In the genomic region with DNA sequence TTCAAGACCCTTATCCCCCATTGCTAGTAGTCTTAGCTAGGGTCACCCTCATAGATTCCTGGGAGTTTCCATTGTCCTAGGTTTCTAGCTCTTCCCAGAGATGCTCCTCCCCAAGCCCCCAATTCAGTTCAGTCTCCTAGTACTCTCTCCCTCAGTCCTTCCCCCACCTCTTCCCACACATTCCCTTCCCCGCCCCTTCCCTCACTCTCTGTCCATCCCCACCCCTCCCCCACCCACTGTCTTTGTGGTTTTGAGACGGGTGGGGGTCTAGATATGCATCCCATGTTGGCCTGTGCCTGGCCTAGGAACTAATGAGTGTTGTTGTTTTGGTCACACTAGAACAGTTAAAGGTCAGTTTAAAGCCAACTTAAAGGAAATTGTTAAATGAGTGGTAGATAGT, we compare ENCODE assay signal across 21 mouse cellular contexts.
A peak's percentile ranks its signal among the peaks of the same experiment; 100 is the strongest.
DNase-seq lines count a peak whose midpoint lies in the region; ATAC-seq and TF ChIP-seq lines count a peak whose summit lies in the region.
"Had no signal": no experiment of that assay in that cellular context is flagged by ENCODE, and none has a peak within 500 bp of the region (broad histone marks: within the 10 kb centered on the region; RNA-seq: fewer than 3 reads in every experiment).

No protein-coding gene starts in this region.

- H3K4me1 ChIP-seq in intestine, embryonic 16.5 days (ENCODE audit: control insufficient read depth, insufficient read depth, low read length): peaks cover 22% of the 10 kb centered on the region
- H3K4me1 ChIP-seq in intestine, embryonic 15.5 days (replicated peaks): peaks cover 18% of the 10 kb centered on the region
- H3K4me1 ChIP-seq in intestine, postnatal 0 days (replicated peaks; ENCODE audit: control insufficient read depth, insufficient read depth, low read length): peaks cover 4% of the 10 kb centered on the region; the same call in 1 of the 2 replicates
- no peaks in the 10 kb centered on the region for H3K4me1 ChIP-seq in lung, postnatal 0 days (ENCODE audit: insufficient read depth, low read depth, low read length)

- no peak for ATAC-seq in intestine, embryonic 16.5 days
- ATAC-seq in intestine, embryonic 15.5 days: no peak
- ATAC-seq in intestine, postnatal 0 days: no peak
- no peak for ATAC-seq in lung, postnatal 0 days
- ATAC-seq: forebrain, embryonic 13.5 days; forebrain, embryonic 15.5 days; forebrain, postnatal 0 days had no signal

- no peak overlapping the region for H3K4me3 ChIP-seq in intestine, embryonic 16.5 days (ENCODE audit: low read length)
- H3K4me3 ChIP-seq in intestine, embryonic 15.5 days (replicated peaks): no peak overlapping the region
- no peak overlapping the region for H3K4me3 ChIP-seq in intestine, postnatal 0 days (ENCODE audit: low read depth, low read length)
- H3K4me3 ChIP-seq in lung, postnatal 0 days (ENCODE audit: low read depth, low read length): no peak overlapping the region
- H3K4me3 ChIP-seq: embryonic facial prominence, embryonic 12.5 days; forebrain, embryonic 13.5 days; forebrain, embryonic 15.5 days had no signal

- WGBS in intestine, embryonic 16.5 days: 69% methylated on average over 2 of the region's 2 CpGs
- 79% methylated on average over 2 of the region's 2 CpGs for WGBS in intestine, embryonic 15.5 days
- WGBS in intestine, postnatal 0 days: 88% methylated on average over 2 of the region's 2 CpGs
- WGBS in lung, postnatal 0 days: 61% methylated on average over 2 of the region's 2 CpGs

- H3K4me2 ChIP-seq in intestine, embryonic 16.5 days (ENCODE audit: low read depth, low read length): no peak overlapping the region
- no peak overlapping the region for H3K4me2 ChIP-seq in intestine, embryonic 15.5 days (replicated peaks)
- H3K4me2 ChIP-seq in intestine, postnatal 0 days (replicated peaks; ENCODE audit: low read depth): no peak overlapping the region
- H3K4me2 ChIP-seq in lung, postnatal 0 days (replicated peaks; ENCODE audit: low read depth, low read length): no peak overlapping the region
- H3K4me2 ChIP-seq: embryonic facial prominence, embryonic 12.5 days; forebrain, embryonic 13.5 days; forebrain, embryonic 15.5 days had no signal

- H3K27me3 ChIP-seq in intestine, embryonic 16.5 days (replicated peaks; ENCODE audit: control insufficient read depth, insufficient read depth, low read length): no peaks in the 10 kb centered on the region
- H3K27me3 ChIP-seq in intestine, embryonic 15.5 days (replicated peaks): no peaks in the 10 kb centered on the region
- H3K27me3 ChIP-seq in intestine, postnatal 0 days (replicated peaks; ENCODE audit: control insufficient read depth, insufficient read depth, low read length): no peaks in the 10 kb centered on the region
- no peaks in the 10 kb centered on the region for H3K27me3 ChIP-seq in lung, postnatal 0 days (replicated peaks; ENCODE audit: insufficient read depth, low read length)
- H3K27me3 ChIP-seq: forebrain, embryonic 13.5 days; forebrain, embryonic 15.5 days had no signal

- H3K9ac ChIP-seq in intestine, embryonic 16.5 days (ENCODE audit: low read depth, low read length): no peak overlapping the region
- H3K9ac ChIP-seq in intestine, embryonic 15.5 days: no peak overlapping the region
- no peak overlapping the region for H3K9ac ChIP-seq in intestine, postnatal 0 days (ENCODE audit: low read depth, low read length)
- no peak overlapping the region for H3K9ac ChIP-seq in lung, postnatal 0 days (replicated peaks; ENCODE audit: low read depth)
- H3K9ac ChIP-seq: embryonic facial prominence, embryonic 12.5 days; forebrain, embryonic 13.5 days; forebrain, embryonic 15.5 days; forebrain, postnatal 0 days had no signal

- TF ChIP-seq CTCF in intestine, postnatal 0 days (IDR thresholded peaks at IDR 0.05; ENCODE audit: low read depth): no peak
- TF ChIP-seq CTCF in lung, postnatal 0 days (IDR thresholded peaks at IDR 0.05): no peak

- TF ChIP-seq EP300 in lung, postnatal 0 days (IDR thresholded peaks at IDR 0.05): no peak

- H3K36me3 ChIP-seq in intestine, embryonic 16.5 days (ENCODE audit: control insufficient read depth, insufficient read depth, low read length): no peaks in the 10 kb centered on the region
- H3K36me3 ChIP-seq in intestine, embryonic 15.5 days: no peaks in the 10 kb centered on the region
- H3K36me3 ChIP-seq in intestine, postnatal 0 days (ENCODE audit: control insufficient read depth, insufficient read depth): no peaks in the 10 kb centered on the region
- H3K36me3 ChIP-seq in lung, postnatal 0 days (ENCODE audit: insufficient read depth, low read length): no peaks in the 10 kb centered on the region
- H3K36me3 ChIP-seq: embryonic facial prominence, embryonic 12.5 days; forebrain, embryonic 15.5 days had no signal

- 0 out of 2 replicates have a peak overlapping the region, but pooled peaks have one; percentile 16 for H3K27ac ChIP-seq in intestine, embryonic 16.5 days (ENCODE audit: low read length)
- no peak overlapping the region for H3K27ac ChIP-seq in intestine, embryonic 15.5 days
- H3K27ac ChIP-seq in intestine, postnatal 0 days (ENCODE audit: low read depth, low read length): peak overlapping the region; percentile 47; the same call in 1 of the 2 replicates
- no peak overlapping the region for H3K27ac ChIP-seq in lung, postnatal 0 days (ENCODE audit: low read length)
- H3K27ac ChIP-seq: embryonic facial prominence, embryonic 12.5 days; forebrain, embryonic 13.5 days; forebrain, embryonic 15.5 days had no signal

- no peaks in the 10 kb centered on the region for H3K9me3 ChIP-seq in intestine, embryonic 16.5 days (ENCODE audit: control insufficient read depth, low read length)
- no peaks in the 10 kb centered on the region for H3K9me3 ChIP-seq in intestine, embryonic 15.5 days
- no peaks in the 10 kb centered on the region for H3K9me3 ChIP-seq in intestine, postnatal 0 days (ENCODE audit: control insufficient read depth)
- H3K9me3 ChIP-seq in lung, postnatal 0 days (ENCODE audit: low read length): no peaks in the 10 kb centered on the region
- H3K9me3 ChIP-seq: embryonic facial prominence, embryonic 12.5 days; forebrain, embryonic 13.5 days; forebrain, embryonic 15.5 days had no signal

- peak; percentile 39 for DNase-seq in ES-CJ7 (ENCODE audit: low read depth, low spot score)
- peak; percentile 46 for DNase-seq in ZHBTc4 (ENCODE audit: low read depth, low spot score)
- no peak for DNase-seq in urinary bladder, adult 18-20 months (ENCODE audit: low spot score in 2 of 2)
- no peak for DNase-seq in lung, postnatal 0 days (ENCODE audit: low spot score)
- no peak for DNase-seq in heart, adult 18-20 months
- DNase-seq: adrenal gland, adult 2 months; adrenal gland, postnatal 14 days; adrenal gland, postnatal 36 days; cerebellum, adult 11-12 months; cerebellum, adult 2 months; cerebellum, adult 9-10 months; cerebellum, postnatal 14 days; cerebellum, postnatal 36 days; embryo, embryonic 11 days; forebrain, postnatal 0 days had no signal

Comparison
In these comparisons a context has a peak if more than half of its experiments do, and no peak if none do; other contexts are left out.
1. H3K27ac ChIP-seq: peak in intestine, embryonic 16.5 days (single experiment) and intestine, postnatal 0 days (single experiment); none in intestine, embryonic 15.5 days (single experiment) and lung, postnatal 0 days (single experiment).
2. DNase-seq: peak in ES-CJ7 (single experiment) and ZHBTc4 (single experiment); none in urinary bladder, adult 18-20 months (0 of 2), lung, postnatal 0 days (single experiment) and heart, adult 18-20 months (0 of 2).